ENCODE assay signal across 23 mouse cellular contexts in the genomic region with DNA sequence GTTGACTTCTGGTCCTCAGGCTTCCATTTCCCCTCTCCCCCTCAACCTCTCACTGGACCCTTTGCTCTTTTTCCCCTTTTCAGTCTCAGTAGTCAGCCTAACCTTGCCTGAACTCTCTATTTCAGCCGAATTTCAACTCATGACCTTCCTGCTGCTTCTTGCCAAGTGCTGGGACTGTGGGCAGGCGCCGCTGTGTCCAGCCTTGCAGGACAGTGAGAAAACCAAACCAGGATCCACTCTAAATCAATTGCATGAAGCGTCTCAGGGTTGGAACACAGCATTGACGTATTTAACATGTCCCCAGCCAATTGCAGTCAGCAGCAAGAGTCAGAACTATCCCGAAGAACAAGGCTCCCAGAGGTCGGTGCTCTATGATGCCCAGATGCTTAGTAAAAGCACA. TPM values are rescaled to one million over a fixed set of nuclear protein-coding genes. Genes with fewer than 3 reads are reported as not detected.
A peak's percentile ranks its signal among the peaks of the same experiment; 100 is the strongest.
DNase-seq lines count a peak whose midpoint lies in the region; ATAC-seq and TF ChIP-seq lines count a peak whose summit lies in the region.
"Had no signal": no experiment of that assay in that cellular context is flagged by ENCODE, and none has a peak within 500 bp of the region (broad histone marks: within the 10 kb centered on the region; RNA-seq: fewer than 3 reads in every experiment).

No protein-coding gene starts in this region.

- H3K4me3 ChIP-seq in gastrocnemius, adult 2 months: no peak overlapping the region
- no peak overlapping the region for H3K4me3 ChIP-seq in kidney, embryonic 15.5 days (replicated peaks)
- H3K4me3 ChIP-seq: embryonic facial prominence, embryonic 10.5 days; limb, embryonic 15.5 days; liver, embryonic 15.5 days; lung, embryonic 15.5 days; megakaryocyte, embryonic 14.5 days had no signal

- H3K36me3 ChIP-seq in kidney, embryonic 15.5 days: no peaks in the 10 kb centered on the region
- H3K36me3 ChIP-seq: embryonic facial prominence, embryonic 10.5 days; limb, embryonic 15.5 days; liver, embryonic 15.5 days; lung, embryonic 15.5 days had no signal

- WGBS in kidney, embryonic 15.5 days: 59% methylated on average over 7 of the region's 7 CpGs

- intact Hi-C loops in gastrocnemius, adult 2 months (cut with DNase I): no loop called here

- no peaks in the 10 kb centered on the region for H3K27me3 ChIP-seq in kidney, embryonic 15.5 days
- H3K27me3 ChIP-seq: limb, embryonic 15.5 days; liver, embryonic 15.5 days; lung, embryonic 15.5 days had no signal

- ATAC-seq in kidney, embryonic 15.5 days (replicated peaks; ENCODE audit: low FRiP score): no peak
- ATAC-seq: forebrain, embryonic 16.5 days; hindbrain, embryonic 16.5 days; intestine, embryonic 16.5 days; Patski had no signal

- no peak for TF ChIP-seq CTCF in gastrocnemius, adult 2 months (IDR thresholded peaks at IDR 0.05)

- DNase-seq in gastrocnemius, adult 2 months: peak; percentile 30
- DNase-seq in gastrocnemius, postnatal 10 days: no peak
- DNase-seq in kidney, adult 11 months: peak; percentile 48
- peak; percentile 37 to 52 for DNase-seq in adrenal gland, postnatal 36 days
- peak; percentile 58 to 64 for DNase-seq in kidney, postnatal 36 days
- DNase-seq in spleen, adult 18-20 months: no peak
- DNase-seq: cerebellum, adult 11-12 months; cerebellum, postnatal 10 days; left cerebral cortex, postnatal 4 days; lung, postnatal 36 days; midbrain, embryonic 14.5 days; right cerebral cortex, postnatal 14 days had no signal

- H3K4me1 ChIP-seq in kidney, embryonic 15.5 days: peaks cover 11% of the 10 kb centered on the region; the same call in 1 of the 2 replicates
- H3K4me1 ChIP-seq: limb, embryonic 15.5 days; liver, embryonic 15.5 days; lung, embryonic 15.5 days; megakaryocyte, embryonic 14.5 days had no signal

- no peaks in the 10 kb centered on the region for H3K9me3 ChIP-seq in kidney, embryonic 15.5 days (replicated peaks)
- H3K9me3 ChIP-seq: embryonic facial prominence, embryonic 10.5 days; limb, embryonic 15.5 days; liver, embryonic 15.5 days; lung, embryonic 15.5 days had no signal

- no peak overlapping the region for H3K9ac ChIP-seq in kidney, embryonic 15.5 days
- H3K9ac ChIP-seq: limb, embryonic 15.5 days; liver, embryonic 15.5 days; lung, embryonic 15.5 days had no signal

- no peak overlapping the region for H3K4me2 ChIP-seq in kidney, embryonic 15.5 days
- H3K4me2 ChIP-seq: limb, embryonic 15.5 days; liver, embryonic 15.5 days; lung, embryonic 15.5 days had no signal

- H3K27ac ChIP-seq in gastrocnemius, adult 2 months: no peak overlapping the region
- H3K27ac ChIP-seq in kidney, embryonic 15.5 days: no peak overlapping the region
- H3K27ac ChIP-seq: embryonic facial prominence, embryonic 10.5 days; limb, embryonic 15.5 days; liver, embryonic 15.5 days; lung, embryonic 15.5 days had no signal

RNA-seq across cellular contexts. Expression of a gene that starts 26.1 kb away (rescaled TPM):
- 1 to 10 TPM in 1 of 2 experiments, under 1 TPM in 1; 0.98 to 1.2 TPM for total RNA-seq in gastrocnemius, adult 2 months (2021)
- 1 to 10 TPM in 1 of 2 experiments, under 1 TPM in 1; 0.54 to 1.5 TPM for total RNA-seq in gastrocnemius, postnatal 10 days (2021)
- polyA plus RNA-seq in kidney, embryonic 15.5 days (2015; fragmentation: Nextera tagmentation; extraction: Ambion mirVana): 0.33 and 0.35 TPM in 2 replicates
- total RNA-seq in adrenal gland, postnatal 36 days (2021): 1 to 10 TPM; 5.8 to 5.9 TPM
- total RNA-seq: hematopoietic stem cell, adult 5-6 weeks had no signal

Comparison
In these comparisons a context has a peak if more than half of its experiments do, and no peak if none do; other contexts are left out.
1. DNase-seq: peak in gastrocnemius, adult 2 months (single experiment), kidney, adult 11 months (single experiment), adrenal gland, postnatal 36 days (2 of 2) and kidney, postnatal 36 days (2 of 2); none in gastrocnemius, postnatal 10 days (single experiment) and spleen, adult 18-20 months (0 of 2).